Mouse (Mus musculus): ENCODE measurements around the gene Dynll2.
"Not testable (repeated sequence)": the region's sequence is repeated elsewhere in the genome, so short reads cannot be mapped to it uniquely, and the experiment has no call there.

Dynll2 gene

GRCm38 (mm10) chr11:87987861-87988260 lies 528 bp upstream of the Dynll2 start:
- no peak for DNase-seq (ENCODE audit: low spot score)

DNA sequence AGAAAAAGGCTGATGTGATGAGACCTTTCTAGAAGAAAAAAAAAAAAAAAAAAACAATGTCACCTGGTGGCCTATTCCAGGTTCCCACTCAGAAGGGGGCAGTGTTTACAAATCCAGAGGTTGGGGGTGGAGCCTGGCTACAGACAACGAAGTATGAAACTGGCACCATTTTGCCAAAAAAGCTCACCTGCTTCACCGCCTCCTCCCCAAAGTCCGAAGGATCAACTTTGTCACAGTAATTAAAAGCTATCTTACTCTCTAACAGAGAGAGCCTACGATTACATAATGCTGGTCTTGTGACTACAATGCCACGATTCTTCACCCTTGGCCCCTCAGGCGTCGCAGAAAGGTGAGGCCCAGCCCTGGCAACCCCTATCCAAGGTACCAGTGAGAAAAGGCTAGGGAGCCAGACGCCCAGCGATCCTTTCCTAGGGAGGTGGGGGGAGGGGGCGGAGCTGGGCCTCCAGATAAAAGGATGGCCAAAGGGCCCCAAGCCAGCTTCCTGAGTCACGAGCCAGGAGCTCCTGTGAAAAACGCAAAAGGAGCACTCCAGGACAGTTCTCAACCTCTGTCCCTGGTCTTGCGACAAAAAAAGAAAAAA lies 1.1 kb downstream of the Dynll2 start:
- peak; percentile 68 for DNase-seq (ENCODE audit: low spot score)

DNA sequence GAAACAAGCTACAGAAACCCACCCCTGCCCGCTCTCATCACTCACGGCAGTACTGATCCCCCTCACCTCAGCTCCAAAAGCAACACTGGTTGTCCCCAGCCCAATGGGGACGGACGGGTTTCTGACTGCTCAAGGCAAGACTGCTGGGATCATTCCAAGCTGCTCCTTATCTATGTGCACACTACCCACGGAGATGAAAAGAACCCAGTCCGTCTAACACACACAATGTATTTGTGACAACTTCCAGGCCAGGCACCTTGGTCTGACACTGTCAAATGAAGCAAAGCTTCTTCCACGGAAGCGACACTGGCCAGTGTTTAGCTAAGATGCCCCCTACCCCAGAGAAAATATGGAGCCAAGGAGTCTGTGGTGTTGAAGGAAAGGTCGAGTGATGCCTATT lies 1.7 kb downstream of the Dynll2 start:
- no peak for DNase-seq (ENCODE audit: low spot score)

- peak; percentile 39 for DNase-seq (ENCODE audit: low spot score)
Observed at GRCm38 (mm10) chr11:87984571-87984970, 2.8 kb downstream of the Dynll2 start.

DNA sequence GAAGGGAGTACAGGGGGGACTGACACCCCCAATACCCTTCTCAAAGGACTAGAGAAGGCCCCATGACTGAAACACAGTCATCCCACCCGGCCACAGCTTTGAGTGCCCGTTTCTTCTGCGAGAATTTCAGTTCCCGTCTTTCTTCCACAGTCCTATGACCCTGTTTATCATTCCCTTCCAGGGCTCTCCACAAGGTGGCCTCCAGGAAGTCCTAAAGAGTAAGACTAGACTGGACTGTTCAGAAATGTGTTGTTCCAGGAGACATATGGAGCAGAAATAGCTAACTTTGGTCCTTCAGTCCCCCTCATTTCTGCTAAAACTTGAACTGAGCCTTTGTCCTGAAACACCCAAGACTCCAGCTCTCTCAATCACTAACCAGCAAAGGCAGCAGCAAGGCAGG lies 8.4 kb downstream of the Dynll2 start:
- peak; percentile 42 for DNase-seq (ENCODE audit: low spot score)

DNA sequence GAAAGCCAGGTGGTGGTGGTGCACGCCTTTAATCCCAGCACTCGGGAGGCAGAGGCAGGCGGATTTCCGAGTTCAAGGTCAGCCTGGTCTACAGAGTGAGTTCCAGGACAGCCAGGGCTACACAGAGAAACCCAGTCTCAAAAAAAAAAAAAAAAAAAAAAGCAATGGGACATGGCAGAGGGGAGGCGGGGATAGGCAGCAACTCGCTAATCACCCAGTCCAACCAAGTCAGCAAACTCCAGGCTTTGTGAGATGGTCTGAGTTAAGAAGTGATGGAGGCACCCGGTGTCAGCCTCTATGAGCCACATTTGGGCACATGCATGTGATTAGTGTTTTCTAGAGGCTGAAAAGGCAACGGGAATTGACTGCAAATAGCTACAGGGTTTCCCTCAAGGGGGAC lies 10.3 kb downstream of the Dynll2 start:
- DNase-seq (ENCODE audit: low spot score), result not testable (repeated sequence)

DNA sequence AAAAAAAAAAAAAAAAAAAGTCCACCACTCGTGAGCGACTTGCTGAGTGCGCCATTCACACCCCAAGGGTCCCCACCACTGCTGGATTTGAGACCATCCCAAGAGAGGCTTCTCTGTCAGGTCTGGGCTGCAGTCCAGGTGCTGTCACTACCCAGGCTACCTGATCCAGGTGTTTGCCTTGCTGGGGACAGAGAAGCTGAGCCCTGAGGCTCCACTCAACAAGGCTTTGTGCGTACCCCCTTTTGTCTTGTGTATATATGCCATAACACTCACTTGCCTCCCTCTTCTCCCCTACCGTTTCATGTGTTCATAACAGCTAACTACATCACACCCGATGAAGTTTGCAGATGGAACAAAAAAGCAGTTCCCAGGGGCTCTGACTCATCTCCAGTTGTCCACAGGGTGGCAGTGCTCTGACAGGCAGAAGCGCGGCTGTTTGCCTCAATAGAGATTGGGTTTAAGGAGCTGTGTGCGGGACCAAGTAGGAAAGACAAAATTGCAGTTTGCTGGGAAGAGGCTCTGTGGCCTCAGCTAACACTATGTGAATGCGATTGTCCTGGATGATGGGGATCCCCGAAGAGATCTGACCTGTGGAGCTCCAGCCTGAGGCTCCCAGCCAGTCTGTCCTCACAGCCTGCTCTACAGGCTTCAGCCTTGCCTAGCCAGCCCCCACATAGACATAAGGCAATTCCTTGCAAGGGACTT lies 12.7 kb downstream of the Dynll2 start:
- DNase-seq (ENCODE audit: low spot score), result peak; percentile 75

GRCm38 (mm10) chr11:87973559-87974305 lies 13.6 kb downstream of the Dynll2 start:
- DNase-seq (ENCODE audit: low spot score), result peak; percentile 52

- DNase-seq (ENCODE audit: low spot score), result no peak
Observed at GRCm38 (mm10) chr11:87972829-87973228, 14.5 kb downstream of the Dynll2 start.

DNA sequence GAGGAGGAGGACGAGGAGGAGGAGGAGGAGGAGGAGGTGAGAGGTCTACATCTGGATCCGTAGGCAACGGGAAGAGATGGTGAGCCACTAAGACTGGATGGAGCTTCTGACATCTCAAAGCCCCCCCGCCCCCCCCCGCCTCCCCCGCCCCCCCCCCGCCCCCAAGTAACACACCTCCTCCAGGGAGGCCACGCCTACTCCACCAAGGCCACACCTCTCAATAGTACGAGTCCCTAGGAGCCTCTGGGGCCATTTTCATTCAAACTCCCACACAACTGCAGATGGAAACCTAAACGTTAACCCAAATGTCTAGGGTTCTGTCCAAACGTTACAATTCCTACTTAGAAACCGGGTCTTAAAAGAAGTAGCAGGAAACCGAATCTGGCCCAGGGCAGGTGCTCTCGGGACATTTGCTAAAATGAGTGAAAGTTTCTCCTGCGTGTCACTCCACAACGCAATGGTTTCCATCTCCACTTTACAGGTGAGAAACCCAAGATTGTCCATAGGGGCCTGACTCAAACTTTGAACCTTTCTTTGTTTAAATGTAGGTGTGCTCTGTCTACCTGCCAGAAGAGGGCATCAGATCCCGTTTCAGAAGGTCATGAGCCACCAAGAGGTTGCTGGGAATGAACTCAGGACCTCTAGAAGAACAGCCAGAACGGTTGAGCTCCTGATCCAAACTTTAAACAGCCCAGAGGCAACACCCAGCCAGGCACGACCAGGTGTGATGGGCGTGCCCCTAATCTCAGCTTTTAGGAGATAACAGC lies 18.8 kb downstream of the Dynll2 start:
- DNase-seq (ENCODE audit: low spot score), result no peak

DNA sequence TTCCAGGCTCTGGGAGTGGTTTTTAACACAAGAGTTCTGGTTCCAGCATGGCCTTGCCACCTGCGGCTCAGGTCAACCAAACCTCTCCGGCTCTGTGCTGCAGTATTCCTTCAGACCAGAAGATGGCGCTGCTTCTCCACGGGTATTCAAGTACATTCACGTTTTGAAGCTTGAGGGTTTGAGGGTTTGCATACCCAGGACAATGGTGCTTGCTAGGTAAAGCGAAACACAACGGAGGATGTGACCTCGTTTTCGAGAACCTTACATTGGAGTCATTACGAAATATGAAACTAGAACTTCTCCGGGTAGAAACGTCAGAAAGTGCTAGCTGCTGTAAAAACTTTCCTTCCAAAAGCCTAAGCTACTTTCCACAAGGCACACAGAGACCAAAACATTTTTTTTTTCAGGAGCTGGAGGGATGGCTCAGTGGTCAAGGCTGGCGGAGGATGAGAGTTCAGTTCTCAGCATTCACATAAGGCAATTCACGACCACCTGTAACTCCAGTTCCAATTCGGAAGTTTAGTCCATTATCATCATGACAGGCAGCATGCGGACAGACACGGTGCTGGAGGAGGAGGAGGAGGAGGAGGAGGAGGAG lies 19.5 kb downstream of the Dynll2 start:
- peak; percentile 85 for DNase-seq (ENCODE audit: low spot score)

- no peak for DNase-seq (ENCODE audit: low spot score)
Observed at GRCm38 (mm10) chr11:87966214-87966613, 21.1 kb downstream of the Dynll2 start.

DNA sequence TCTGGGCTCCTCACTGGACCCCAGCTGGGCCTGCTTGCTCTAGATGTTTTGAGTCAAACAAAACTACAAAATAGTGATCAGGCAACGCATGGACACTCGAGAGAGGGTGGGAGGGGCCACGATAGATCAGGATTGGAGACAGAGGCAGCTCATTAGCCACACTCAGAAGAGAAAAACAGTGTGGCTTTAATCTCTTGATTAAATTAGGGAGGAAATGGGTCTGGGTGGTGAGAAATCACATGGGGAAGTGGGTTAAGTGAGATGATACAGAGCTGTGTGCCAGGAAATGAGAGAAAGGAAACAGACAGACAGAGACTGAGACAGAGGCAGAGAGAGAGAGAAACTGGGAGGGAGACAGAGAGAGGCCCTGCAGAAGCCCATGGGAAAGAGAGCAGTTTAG lies 22.0 kb downstream of the Dynll2 start:
- DNase-seq (ENCODE audit: low spot score), result peak; percentile 41

- no peak for DNase-seq (ENCODE audit: low spot score)
Observed at GRCm38 (mm10) chr11:87957066-87957465, 30.3 kb downstream of the Dynll2 start.

GRCm38 (mm10) chr11:87955144-87955543 lies 32.2 kb downstream of the Dynll2 start:
- peak; percentile 40 for DNase-seq (ENCODE audit: low spot score)

DNA sequence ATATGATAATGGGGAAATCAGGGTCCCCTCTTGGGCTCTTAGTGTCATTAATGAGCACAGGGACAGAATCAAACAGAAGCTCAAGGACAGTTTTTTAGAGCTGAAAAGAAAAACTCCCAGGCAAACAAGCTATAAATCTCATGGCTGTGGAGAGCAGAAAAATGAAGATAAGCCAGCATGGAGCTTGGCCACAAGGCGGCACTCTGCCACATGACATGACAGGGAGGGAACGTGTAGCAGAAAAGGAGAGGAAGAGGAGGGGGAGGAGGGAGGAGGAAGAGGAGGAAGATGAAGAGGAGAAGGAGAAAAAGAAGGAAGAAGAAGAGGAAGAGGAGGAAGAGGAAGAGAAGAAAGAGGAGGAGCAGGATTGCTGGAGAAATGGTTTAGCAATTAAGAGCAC lies 37.3 kb downstream of the Dynll2 start:
- DNase-seq (ENCODE audit: low spot score), result no peak

- DNase-seq (ENCODE audit: low spot score), result no peak
Observed at GRCm38 (mm10) chr11:87935467-87935866, 51.9 kb downstream of the Dynll2 start.

GRCm38 (mm10) chr11:87933731-87934130 lies 53.6 kb downstream of the Dynll2 start:
- no peak for DNase-seq (ENCODE audit: low spot score)

DNA sequence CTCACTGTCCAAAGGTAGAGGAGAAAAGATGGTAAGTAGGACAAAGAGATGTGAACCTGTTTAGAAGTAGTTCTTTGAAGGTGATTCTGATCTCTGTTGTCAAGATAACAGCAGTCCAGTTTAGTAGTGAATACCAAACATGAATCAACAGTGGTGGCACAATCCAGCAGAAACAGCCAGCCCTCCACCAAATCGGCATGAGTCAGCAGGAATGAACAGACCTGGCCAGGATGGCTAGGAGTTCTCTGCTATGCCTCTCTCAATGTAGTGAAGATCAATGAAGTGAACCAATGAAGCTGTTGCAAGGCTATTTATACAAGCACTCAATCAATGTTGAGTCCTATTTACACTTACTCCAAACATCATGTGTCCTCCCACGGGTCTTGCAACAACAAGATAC lies 57.0 kb downstream of the Dynll2 start:
- DNase-seq (ENCODE audit: low spot score), result no peak
